Mouse (Mus musculus): ENCODE measurements around the gene Itgax.
"Not testable (repeated sequence)": the region's sequence is repeated elsewhere in the genome, so short reads cannot be mapped to it uniquely, and the experiment has no call there.

Itgax gene

GRCm38 (mm10) chr7:128128741-128129720 lies at the start of gene Itgax:
Gene Itgax, plus strand, starts transcription at chr7:128129547.
- no peak for DNase-seq

- DNase-seq = no peak
Observed at GRCm38 (mm10) chr7:128080012-128080411, 49.3 kb upstream of the Itgax start.

GRCm38 (mm10) chr7:128089141-128089540 lies 40.2 kb upstream of the Itgax start:
- no peak for DNase-seq

- DNase-seq = no peak
Observed at GRCm38 (mm10) chr7:128098135-128098534, 31.2 kb upstream of the Itgax start.

GRCm38 (mm10) chr7:128100742-128101357 lies 28.5 kb upstream of the Itgax start:
- no peak for DNase-seq

GRCm38 (mm10) chr7:128105246-128105645 lies 24.1 kb upstream of the Itgax start:
- DNase-seq = no peak

- no peak for DNase-seq
Observed at GRCm38 (mm10) chr7:128107462-128107861, 21.9 kb upstream of the Itgax start.

GRCm38 (mm10) chr7:128110314-128110713 lies 19.0 kb upstream of the Itgax start:
- no peak for DNase-seq

- DNase-seq = no peak
Observed at GRCm38 (mm10) chr7:128112131-128112530, 17.2 kb upstream of the Itgax start.

GRCm38 (mm10) chr7:128114371-128115105 lies 14.8 kb upstream of the Itgax start:
- no peak for DNase-seq

- no peak for DNase-seq
Observed at GRCm38 (mm10) chr7:128115211-128115958, 14.0 kb upstream of the Itgax start.

- no peak for DNase-seq
Observed at GRCm38 (mm10) chr7:128116396-128116795, 13.0 kb upstream of the Itgax start.

- DNase-seq = no peak
Observed at GRCm38 (mm10) chr7:128119726-128120490, 9.4 kb upstream of the Itgax start.

GRCm38 (mm10) chr7:128132148-128132547 lies 2.8 kb downstream of the Itgax start:
- DNase-seq = no peak

GRCm38 (mm10) chr7:128133596-128133995 lies 4.2 kb downstream of the Itgax start:
- DNase-seq = no peak

GRCm38 (mm10) chr7:128136927-128137326 lies 7.6 kb downstream of the Itgax start:
- no peak for DNase-seq

- DNase-seq = peak; percentile 39 to 62
Observed at GRCm38 (mm10) chr7:128139611-128140010, 10.3 kb downstream of the Itgax start.

GRCm38 (mm10) chr7:128150970-128151369 lies 21.6 kb downstream of the Itgax start:
- no peak for DNase-seq

GRCm38 (mm10) chr7:128154076-128154475 lies 24.7 kb downstream of the Itgax start, which contains the start of gene Itgad:
Gene Itgad, plus strand, starts transcription at chr7:128154376.
- DNase-seq = no peak

GRCm38 (mm10) chr7:128154924-128155323 lies 25.6 kb downstream of the Itgax start:
- no peak for DNase-seq

- not testable (repeated sequence) for DNase-seq
Observed at GRCm38 (mm10) chr7:128158688-128159354, 29.5 kb downstream of the Itgax start.

All from cerebellum, postnatal 25 days (tissue).